Comparison of ENCODE assay signal across 11 mouse cellular contexts in genomic region chr7:133919918-133920317, GRCm38 (mm10).
A peak's percentile ranks its signal among the peaks of the same experiment; 100 is the strongest.
DNase-seq lines count a peak whose midpoint lies in the region; ATAC-seq lines count a peak whose summit lies in the region.
"Had no signal": no experiment of that assay in that cellular context is flagged by ENCODE, and none has a peak within 500 bp of the region (broad histone marks: within the 10 kb centered on the region; RNA-seq: fewer than 3 reads in every experiment).

No protein-coding gene starts in this region.

- peak; percentile 94 for DNase-seq in heart, adult 11 months
- peak; percentile 63 for DNase-seq in lung, postnatal 14 days
- no peak for DNase-seq in thymus, postnatal 14 days
- no peak for DNase-seq in urinary bladder, adult 18-20 months (ENCODE audit: low spot score in 2 of 2)
- no peak for DNase-seq in cerebellum, postnatal 4 days (ENCODE audit: low spot score in 2 of 2)

- H3K27ac ChIP-seq in heart, embryonic 12.5 days (ENCODE audit: poor library complexity, severe bottlenecking) = no peak overlapping the region
- no peak overlapping the region for H3K27ac ChIP-seq in embryonic facial prominence, embryonic 15.5 days (replicated peaks)
- H3K27ac ChIP-seq: heart, embryonic 13.5 days had no signal

- no peak overlapping the region for H3K4me3 ChIP-seq in heart, embryonic 12.5 days
- H3K4me3 ChIP-seq in embryonic facial prominence, embryonic 15.5 days (replicated peaks) = no peak overlapping the region
- H3K4me3 ChIP-seq: heart, embryonic 13.5 days had no signal

- WGBS in heart, embryonic 12.5 days = 69% methylated on average over 5 of the region's 5 CpGs
- 88% methylated on average over 5 of the region's 5 CpGs for WGBS in embryonic facial prominence, embryonic 15.5 days

- H3K9ac ChIP-seq in heart, embryonic 12.5 days = no peak overlapping the region
- H3K9ac ChIP-seq in embryonic facial prominence, embryonic 15.5 days = no peak overlapping the region
- H3K9ac ChIP-seq: heart, embryonic 13.5 days had no signal

- no peaks in the 10 kb centered on the region for H3K27me3 ChIP-seq in heart, embryonic 12.5 days (replicated peaks)
- no peaks in the 10 kb centered on the region for H3K27me3 ChIP-seq in embryonic facial prominence, embryonic 15.5 days
- H3K27me3 ChIP-seq: heart, embryonic 13.5 days had no signal

- peaks cover 9% of the 10 kb centered on the region for H3K4me1 ChIP-seq in heart, embryonic 12.5 days (replicated peaks)
- H3K4me1 ChIP-seq in embryonic facial prominence, embryonic 15.5 days = no peaks in the 10 kb centered on the region

- no peaks in the 10 kb centered on the region for H3K9me3 ChIP-seq in heart, embryonic 12.5 days (replicated peaks)
- H3K9me3 ChIP-seq in embryonic facial prominence, embryonic 15.5 days (replicated peaks) = no peaks in the 10 kb centered on the region
- H3K9me3 ChIP-seq: heart, embryonic 13.5 days had no signal

- no peak overlapping the region for H3K4me2 ChIP-seq in heart, embryonic 12.5 days
- no peak overlapping the region for H3K4me2 ChIP-seq in embryonic facial prominence, embryonic 15.5 days (replicated peaks)
- H3K4me2 ChIP-seq: heart, embryonic 13.5 days had no signal

- H3K36me3 ChIP-seq in heart, embryonic 12.5 days = no peaks in the 10 kb centered on the region
- peaks cover 2% of the 10 kb centered on the region; the same call in 1 of the 2 replicates for H3K36me3 ChIP-seq in embryonic facial prominence, embryonic 15.5 days
- H3K36me3 ChIP-seq: heart, embryonic 13.5 days had no signal

- no peak for ATAC-seq in heart, embryonic 12.5 days (ENCODE audit: insufficient number of reproducible peaks, low FRiP score)
- ATAC-seq in embryonic facial prominence, embryonic 15.5 days (ENCODE audit: insufficient number of reproducible peaks, low FRiP score, low TSS enrichment, low read depth) = peak; percentile 19; the same call in 1 of the 2 replicates
- ATAC-seq in hematopoietic stem cell, adult 5-6 weeks (replicated peaks in 1 of 2; ENCODE audit: insufficient read depth in 1 of 2, low FRiP score in 2 of 2, low TSS enrichment in 1 of 2, low read depth in 1 of 2, poor library complexity in 2 of 2, severe bottlenecking in 2 of 2) = peak; percentile 23 to 52; a peak in 3 of 4 replicates
- ATAC-seq: CD4-positive, CD25-positive, alpha-beta regulatory T cell, adult 4 months; midbrain, embryonic 16.5 days had no signal

Comparison
In these comparisons a context has a peak if more than half of its experiments do, and no peak if none do; other contexts are left out.
1. DNase-seq: peak in heart, adult 11 months (single experiment) and lung, postnatal 14 days (single experiment); none in thymus, postnatal 14 days (single experiment), urinary bladder, adult 18-20 months (0 of 2) and cerebellum, postnatal 4 days (0 of 2).